Mouse (Mus musculus) gastrocnemius, adult 2 months (tissue): Measurements from ENCODE around the gene Ppil1. TPM values are rescaled to one million over a fixed set of nuclear protein-coding genes. Genes with fewer than 3 reads are reported as not detected.
A peak's percentile ranks its signal among the peaks of the same experiment; 100 is the strongest.

Experiments used
- DNase-seq: peaks from one replicate; pipeline ENCODE4 v3.0.0; 2022
- H3K27ac ChIP-seq: fragments of 200-600 bp; 2 replicates; pipeline ENCODE4 v1.8.1; 2022; ENCODE audit warnings: mild to moderate bottlenecking
- H3K4me3 ChIP-seq: fragments of 200-600 bp; 2 replicates; pipeline ENCODE4 v1.8.1; 2022; ENCODE audit warnings: mild to moderate bottlenecking, moderate library complexity
- CTCF ChIP-seq: fragments of 200-600 bp; IDR thresholded peaks from 2 replicates; pipeline ENCODE4 v1.8.1; 2022; ENCODE audit warnings: antibody characterized with exemption, mild to moderate bottlenecking, moderate library complexity
- intact Hi-C: fragments of 180-260 bp; cut with DNase I; formaldehyde crosslinking; loops from one replicate; pipeline ENCODE4 v1.15.1; 2025
- total RNA-seq, 2 experiments: library from RNA; stranded (reverse); gene quantifications; 2 replicates each; pipeline ENCODE4 v1.2.3; 2021

The Ppil1 gene
- total RNA-seq, 2 experiments from 2014 or later = 5.1 to 7.3 TPM

GRCm38 (mm10) chr17:29300926-29301325 is 36.9 kb upstream of the Ppil1 start:
- no peak for TF ChIP-seq CTCF
- Histone ChIP-seq H3K4me3 (no peak overlapping the region), H3K27ac (peak overlapping the region; percentile 77)
- intact Hi-C loops = no loop called here
- DNase-seq = no peak

GRCm38 (mm10) chr17:29299282-29299681 is 35.3 kb upstream of the Ppil1 start:
- no peak for TF ChIP-seq CTCF
- H3K4me3 ChIP-seq = no peak overlapping the region
- intact Hi-C loops = no loop called here
- no peak for DNase-seq
- no peak overlapping the region for H3K27ac ChIP-seq

- no peak overlapping the region for H3K4me3 ChIP-seq
- no peak for DNase-seq
- H3K27ac ChIP-seq = no peak overlapping the region
- intact Hi-C loops = no loop called here
- TF ChIP-seq CTCF = 0 out of 2 replicates have a peak, but pooled peaks have one; percentile 6
Measured at GRCm38 (mm10) chr17:29297813-29298212, 33.8 kb upstream of the Ppil1 start.

GRCm38 (mm10) chr17:29297321-29297720 is 33.3 kb upstream of the Ppil1 start:
- no peak for DNase-seq
- intact Hi-C loops = no loop called here
- H3K4me3 ChIP-seq = no peak overlapping the region
- no peak overlapping the region for H3K27ac ChIP-seq
- no peak for TF ChIP-seq CTCF

GRCm38 (mm10) chr17:29295835-29296234 is 31.8 kb upstream of the Ppil1 start:
- intact Hi-C loops = no loop called here
- no peak for DNase-seq
- Histone ChIP-seq H3K4me3 (no peak overlapping the region), H3K27ac (no peak overlapping the region)
- no peak for TF ChIP-seq CTCF

- DNase-seq = peak; percentile 58
- TF ChIP-seq CTCF = peak; percentile 44
- intact Hi-C loops = no loop called here
- Histone ChIP-seq H3K27ac (no peak overlapping the region), H3K4me3 (no peak overlapping the region)
Measured at GRCm38 (mm10) chr17:29293807-29294605, 30.0 kb upstream of the Ppil1 start.

- DNase-seq = no peak
- no peak overlapping the region for H3K27ac ChIP-seq
- intact Hi-C loops = no loop called here
- H3K4me3 ChIP-seq = no peak overlapping the region
- TF ChIP-seq CTCF = no peak
Measured at GRCm38 (mm10) chr17:29292996-29293395, 29.0 kb upstream of the Ppil1 start.

GRCm38 (mm10) chr17:29291793-29292192 is 27.8 kb upstream of the Ppil1 start:
- Histone ChIP-seq H3K27ac (no peak overlapping the region), H3K4me3 (no peak overlapping the region)
- TF ChIP-seq CTCF = no peak
- intact Hi-C loops = no loop called here
- DNase-seq = no peak

GRCm38 (mm10) chr17:29282216-29282952 is 18.4 kb upstream of the Ppil1 start:
- Histone ChIP-seq H3K4me3 (no peak overlapping the region), H3K27ac (no peak overlapping the region)
- TF ChIP-seq CTCF = no peak
- intact Hi-C loops = no loop called here
- DNase-seq = no peak

- TF ChIP-seq CTCF = no peak
- Histone ChIP-seq H3K27ac (no peak overlapping the region), H3K4me3 (no peak overlapping the region)
- DNase-seq = no peak
- intact Hi-C loops = no loop called here
Measured at GRCm38 (mm10) chr17:29281541-29281940, 17.6 kb upstream of the Ppil1 start.

- Histone ChIP-seq H3K4me3 (no peak overlapping the region), H3K27ac (no peak overlapping the region)
- no peak for TF ChIP-seq CTCF
- no peak for DNase-seq
- intact Hi-C loops = no loop called here
Measured at GRCm38 (mm10) chr17:29280422-29280821, 16.4 kb upstream of the Ppil1 start.

GRCm38 (mm10) chr17:29273889-29274288 is 9.9 kb upstream of the Ppil1 start:
- Histone ChIP-seq H3K4me3 (peak overlapping the region; percentile 50), H3K27ac (peak overlapping the region; percentile 79)

GRCm38 (mm10) chr17:29273156-29273555 is 9.2 kb upstream of the Ppil1 start:
- TF ChIP-seq CTCF = no peak
- no peak overlapping the region; the same call in 1 of the 2 replicates for H3K27ac ChIP-seq
- intact Hi-C loops = loop anchor here (5.0 kb wide), 2 partner anchors 59 to 84 kb away; no protein-coding TSS in a partner anchor
- DNase-seq = no peak
- no peak overlapping the region for H3K4me3 ChIP-seq

More at GRCm38 (mm10) chr17:29273889-29274288, 9.9 kb upstream of the Ppil1 start:
- DNase-seq = peak; percentile 63
- no peak for TF ChIP-seq CTCF
- intact Hi-C loops = loop anchor here (5.0 kb wide), 2 partner anchors 58 to 83 kb away; no protein-coding TSS in a partner anchor
